Mouse (Mus musculus) cerebellum, adult 2 months (tissue): Measurements from ENCODE around the gene Dalrd3. TPM values are rescaled to one million over a fixed set of nuclear protein-coding genes. Genes with fewer than 3 reads are reported as not detected.
"Not testable (repeated sequence)": the region's sequence is repeated elsewhere in the genome, so short reads cannot be mapped to it uniquely, and the experiment has no call there.

Experiments
- DNase-seq, 2 experiments: peaks; one replicate each; pipeline ENCODE4 v3.0.0; 2021
- H3K27ac ChIP-seq: fragments of 200-500 bp; 2 replicates; pipeline ENCODE4 v1.5.1; 2012; ENCODE audit warnings: low read length, control low read depth, inconsistent platforms; ENCODE audit not compliant: insufficient read depth
- H3K27me3 ChIP-seq: fragments of 200-500 bp; 2 replicates; pipeline ENCODE4 v1.6.1; 2012; ENCODE audit warnings: inconsistent platforms, mild to moderate bottlenecking, low read length, moderate library complexity; ENCODE audit not compliant: control insufficient read depth, insufficient read depth
- H3K4me1 ChIP-seq: fragments of 200-500 bp; 2 replicates; pipeline ENCODE4 v1.6.1; 2011; ENCODE audit warnings: low read length; ENCODE audit not compliant: control insufficient read depth, insufficient read depth
- H3K4me3 ChIP-seq: fragments of 200-500 bp; replicated peaks from 2 replicates; pipeline ENCODE3; 2011; ENCODE audit warnings: mild to moderate bottlenecking, low read depth, low read length, control low read depth; ENCODE audit not compliant: insufficient read depth
- CTCF ChIP-seq: fragments of 200-500 bp; IDR thresholded peaks from 2 replicates; pipeline ENCODE4 v1.5.1; 2011; ENCODE audit warnings: low read depth, mild to moderate bottlenecking, control low read depth, low read length, moderate library complexity, borderline replicate concordance; ENCODE audit not compliant: insufficient read depth
- POLR2A ChIP-seq: fragments of 200-500 bp; IDR thresholded peaks from 2 replicates; pipeline ENCODE4 v1.6.1; 2011; ENCODE audit warnings: low read length, control low read depth, borderline replicate concordance; ENCODE audit not compliant: insufficient read depth
- whole genome bisulfite sequencing: fragments of 180-500 bp; shearing (Covaris S2); methylation state at CpG from one replicate; pipeline ENCODE4 v1.1.7; 2018; 5-methylcytosine and 5-hydroxymethylcytosine counted together
- polyA plus RNA-seq: library from polyadenylated mRNA; depleted of rRNA; stranded (reverse); fragments of >200 nt; gene quantifications from 2 replicates; pipeline ENCODE4 v1.2.3, GENCODE M21; 2012

Dalrd3 gene
- polyA plus RNA-seq, 1 experiment = 215 TPM

GRCm38 (mm10) chr9:108591462-108591861 is 21.8 kb downstream of the Dalrd3 start:
- Histone ChIP-seq H3K27ac (no peak overlapping the region), H3K4me1 (peaks cover 24% of the 10 kb centered on the region), H3K27me3 (no peaks in the 10 kb centered on the region), H3K4me3 (no peak overlapping the region)
- no peak for TF ChIP-seq CTCF
- TF ChIP-seq POLR2A = no peak
- WGBS = 20% methylated on average over 4 of the region's 4 CpGs
- peak in 1 of 2 experiments; percentile 61 for DNase-seq

GRCm38 (mm10) chr9:108594354-108594753 is 24.7 kb downstream of the Dalrd3 start:
- WGBS = 82% methylated on average over 3 of the region's 3 CpGs
- no peaks in the 10 kb centered on the region for H3K27me3 ChIP-seq
- DNase-seq = no peak

DNA sequence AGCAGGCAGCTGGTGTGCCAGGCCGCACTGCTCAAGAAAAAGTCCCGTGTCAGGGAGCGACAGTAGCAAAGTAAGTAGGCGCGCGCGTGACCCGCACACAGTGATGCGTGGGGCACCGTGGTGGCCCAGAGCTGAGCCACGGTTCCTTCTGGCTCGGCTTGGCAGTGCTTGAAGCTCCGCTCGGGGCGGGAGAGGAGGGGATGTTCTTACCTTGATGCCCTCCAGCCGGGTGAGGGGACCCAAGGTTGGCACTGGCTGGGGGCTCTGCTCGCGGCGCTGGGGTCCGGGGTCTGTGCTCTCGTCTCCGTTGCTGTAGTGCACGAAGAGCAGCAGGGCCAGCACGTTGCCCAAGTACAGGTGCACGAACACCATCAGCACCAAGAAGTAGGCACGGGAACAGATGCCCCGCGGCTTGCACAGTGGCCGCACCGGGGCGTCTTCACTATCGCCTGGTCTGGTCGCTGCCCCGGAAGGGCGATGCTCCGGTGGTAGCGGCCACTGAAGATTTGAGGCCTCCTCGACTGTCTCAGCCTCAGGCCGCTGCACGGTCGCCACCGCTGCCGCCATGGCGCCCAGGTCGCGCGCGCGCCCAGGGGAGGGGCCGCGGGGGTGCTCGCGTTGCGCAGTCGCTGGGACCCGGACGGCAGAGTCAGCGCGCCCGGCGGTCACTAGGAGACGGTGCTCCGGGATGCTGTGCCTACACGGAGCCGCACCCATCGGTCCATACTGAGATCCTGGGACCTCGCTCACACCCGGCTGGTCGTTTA is 27.5 kb downstream of the Dalrd3 start, which contains the start of gene P4htm:
P4htm (minus strand) TSS at position 670 of the 767 bp plus-strand sequence.
- Histone ChIP-seq H3K27ac (peak within 1 kb of the TSS; percentile 76), H3K27me3 (no peaks in the 10 kb centered on the region), H3K4me1 (peaks cover 6% of the 10 kb centered on the region; the same call in 1 of the 2 replicates), H3K4me3 (peak within 1 kb of the TSS; percentile 91)
- TF ChIP-seq CTCF (no peak), POLR2A (peak; percentile 80)
- peak; percentile 82 to 85 for DNase-seq
- WGBS = under 1% methylated on average over 69 of the region's 69 CpGs

More at GRCm38 (mm10) chr9:108594354-108594753, 24.7 kb downstream of the Dalrd3 start:
- Histone ChIP-seq H3K4me3 (no peak overlapping the region), H3K4me1 (peaks cover 6% of the 10 kb centered on the region), H3K27ac (no peak overlapping the region)
- TF ChIP-seq CTCF = no peak
- TF ChIP-seq POLR2A = no peak

GRCm38 (mm10) chr9:108599021-108599566 is 29.4 kb downstream of the Dalrd3 start:
- Histone ChIP-seq H3K4me3 (no peak overlapping the region), H3K4me1 (peaks cover 6% of the 10 kb centered on the region; the same call in 1 of the 2 replicates), H3K27me3 (no peaks in the 10 kb centered on the region), H3K27ac (no peak overlapping the region)
- TF ChIP-seq CTCF (no peak), POLR2A (no peak)
- no peak for DNase-seq
- WGBS = 73% methylated on average over 4 of the region's 4 CpGs

GRCm38 (mm10) chr9:108600011-108600410 is 30.3 kb downstream of the Dalrd3 start:
- H3K4me1 ChIP-seq = peaks cover 3% of the 10 kb centered on the region; the same call in 1 of the 2 replicates
- TF ChIP-seq CTCF (no peak), POLR2A (no peak)
- no peak for DNase-seq
- no peak overlapping the region for H3K4me3 ChIP-seq
- WGBS = 59% methylated on average over 2 of the region's 2 CpGs
- no peak overlapping the region for H3K27ac ChIP-seq
- H3K27me3 ChIP-seq = no peaks in the 10 kb centered on the region

DNA sequence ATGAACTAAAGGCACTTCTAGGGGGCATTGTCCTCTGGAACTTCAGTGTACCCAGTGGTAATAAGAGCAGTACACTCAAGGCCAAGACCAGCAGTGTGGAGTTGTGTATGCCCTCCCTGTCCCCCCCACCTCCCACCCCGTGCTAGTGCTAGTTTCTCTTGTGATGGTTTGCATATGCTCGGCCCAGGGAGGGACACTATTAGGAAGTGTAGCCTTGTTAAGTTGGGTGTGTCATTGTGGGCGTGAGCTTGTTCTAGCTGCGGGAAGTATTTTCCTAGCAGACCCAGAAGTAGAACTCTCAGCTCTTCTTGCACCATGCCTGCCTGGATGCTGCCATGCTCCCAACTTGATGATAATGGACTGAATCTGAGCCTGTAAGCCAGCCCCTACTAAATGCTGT is 32.3 kb downstream of the Dalrd3 start:
- 83% methylated on average over 4 of the region's 4 CpGs for WGBS
- no peaks in the 10 kb centered on the region for H3K27me3 ChIP-seq
- no peak overlapping the region for H3K4me3 ChIP-seq
- H3K4me1 ChIP-seq = no peaks in the 10 kb centered on the region
- TF ChIP-seq CTCF (no peak), POLR2A (no peak)
- H3K27ac ChIP-seq = no peak overlapping the region
- DNase-seq = no peak

DNA sequence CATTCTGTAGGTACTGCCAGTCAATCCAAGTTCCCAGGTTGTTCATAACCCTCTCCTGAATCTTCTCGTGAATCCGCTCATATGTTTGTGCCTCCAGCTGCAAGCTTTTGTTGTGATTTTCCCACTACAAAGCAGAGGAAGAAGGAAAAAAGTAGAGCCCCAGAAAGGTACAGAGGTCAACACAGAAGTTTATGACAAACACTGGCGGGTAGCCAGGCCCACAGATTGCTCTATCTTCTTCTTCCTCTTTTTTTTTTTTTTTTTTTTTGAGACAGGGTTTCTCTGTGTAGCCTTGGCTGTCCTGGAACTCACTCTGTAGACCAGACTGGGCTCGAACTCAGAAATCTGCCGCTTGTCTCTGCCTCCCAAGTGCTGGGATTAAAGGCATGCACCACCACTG is 38.2 kb downstream of the Dalrd3 start:
- DNase-seq, H3K4me3 ChIP-seq, H3K4me1 ChIP-seq, H3K27me3 ChIP-seq, H3K27ac ChIP-seq: not testable (repeated sequence)
- WGBS = 91% methylated on average over 5 of the region's 5 CpGs

GRCm38 (mm10) chr9:108608889-108609288 is 39.2 kb downstream of the Dalrd3 start:
- no peaks in the 10 kb centered on the region for H3K27me3 ChIP-seq
- H3K4me1 ChIP-seq = no peaks in the 10 kb centered on the region
- no peak overlapping the region for H3K4me3 ChIP-seq
- H3K27ac ChIP-seq = no peak overlapping the region
- no peak for TF ChIP-seq CTCF
- no peak for TF ChIP-seq POLR2A
- no peak for DNase-seq
- 97% methylated on average over 4 of the region's 4 CpGs for WGBS
